Mouse (Mus musculus) liver, embryonic 12.5 days (tissue): ENCODE data around the gene Tfip11. TPM values are rescaled to one million over a fixed set of nuclear protein-coding genes. Genes with fewer than 3 reads are reported as not detected.

Experiments used
- ATAC-seq: fragments of 200-750 bp; cut with Nextera tagmentation; 2 replicates; pipeline ENCODE4 v1.8.0; 2017; ENCODE audit warnings: moderate number of reproducible peaks, mild to moderate bottlenecking, moderate library complexity
- H3K27ac ChIP-seq: fragments of 300-500 bp; sonication (generic); 2 replicates; pipeline ENCODE4 v1.5.1; 2016; ENCODE audit warnings: mild to moderate bottlenecking
- H3K27me3 ChIP-seq: fragments of 300-500 bp; sonication (generic); replicated peaks from 2 replicates; pipeline ENCODE4 v1.6.1; 2016; ENCODE audit warnings: mild to moderate bottlenecking, moderate library complexity
- H3K36me3 ChIP-seq: fragments of 300-500 bp; sonication (generic); 2 replicates; pipeline ENCODE4 v1.6.1; 2016; ENCODE audit warnings: mild to moderate bottlenecking, moderate library complexity
- H3K4me1 ChIP-seq: fragments of 300-500 bp; sonication (generic); 2 replicates; pipeline ENCODE4 v1.6.1; 2016
- H3K4me2 ChIP-seq: fragments of 300-500 bp; sonication (generic); 2 replicates; pipeline ENCODE4 v1.6.1; 2016; ENCODE audit warnings: mild to moderate bottlenecking, moderate library complexity
- H3K4me3 ChIP-seq: fragments of 300-500 bp; sonication (generic); 2 replicates; pipeline ENCODE4 v1.5.1; 2016; ENCODE audit warnings: mild to moderate bottlenecking, moderate library complexity
- H3K9ac ChIP-seq: fragments of 300-500 bp; sonication (generic); 2 replicates; pipeline ENCODE4 v1.6.1; 2016; ENCODE audit warnings: mild to moderate bottlenecking, moderate library complexity
- H3K9me3 ChIP-seq: fragments of 300-500 bp; sonication (generic); replicated peaks from 2 replicates; pipeline ENCODE4 v1.6.1; 2016; ENCODE audit warnings: mild to moderate bottlenecking, moderate library complexity
- WGBS: fragments of 180-500 bp; shearing (Covaris S2); methylation state at CpG from one replicate; pipeline ENCODE4 v1.1.7; 2016; ENCODE audit not compliant: insufficient replicate concordance; 5-methylcytosine and 5-hydroxymethylcytosine counted together
- polyA plus RNA-seq: library from polyadenylated mRNA; unstranded; fragments of >200 nt; fragmentation: Nextera tagmentation; extraction: Ambion mirVana; gene quantifications from 2 replicates; pipeline ENCODE4 v1.2.1, GENCODE M21; 2016

The Tfip11 gene
- polyA plus RNA-seq, 1 experiment from 2014 or later, result 20.7 TPM

DNA sequence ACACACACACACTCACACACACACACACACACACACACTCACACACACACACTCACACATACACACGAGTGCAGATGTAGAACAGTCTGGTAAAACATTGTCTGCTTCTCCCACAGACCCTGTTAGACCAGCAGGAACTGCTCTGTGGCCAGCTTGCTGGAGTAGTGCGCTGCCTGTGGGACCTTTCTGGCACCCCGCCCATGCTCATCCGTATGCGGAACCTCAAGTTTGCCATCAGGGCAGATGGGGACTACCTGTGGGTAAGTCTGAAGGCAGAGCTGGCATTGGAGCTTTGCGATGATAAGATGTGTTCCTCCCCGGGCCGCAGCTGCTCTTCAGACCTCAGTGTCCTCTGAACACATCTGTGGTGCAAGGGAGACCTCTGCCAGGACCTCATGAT is 23.0 kb downstream of the Tfip11 start:
- H3K9me3 ChIP-seq, result no peaks in the 10 kb centered on the region
- H3K27ac ChIP-seq, result no peak overlapping the region
- no peak for ATAC-seq
- peaks cover 73% of the 10 kb centered on the region for H3K36me3 ChIP-seq
- peaks cover 28% of the 10 kb centered on the region for H3K4me1 ChIP-seq
- WGBS, result 84% methylated on average over 8 of the region's 8 CpGs
- no peaks in the 10 kb centered on the region for H3K27me3 ChIP-seq
- H3K4me2 ChIP-seq, result no peak overlapping the region
- no peak overlapping the region for H3K9ac ChIP-seq
- H3K4me3 ChIP-seq, result no peak overlapping the region

GRCm38 (mm10) chr5:112355493-112355892 is 29.3 kb downstream of the Tfip11 start:
- H3K36me3 ChIP-seq, result peaks cover 68% of the 10 kb centered on the region
- H3K4me2 ChIP-seq, result peak overlapping the region; percentile 24; the same call in 1 of the 2 replicates
- WGBS, result 47% methylated on average over 6 of the region's 6 CpGs
- H3K9me3 ChIP-seq, result no peaks in the 10 kb centered on the region
- peaks cover 55% of the 10 kb centered on the region for H3K4me1 ChIP-seq
- H3K27ac ChIP-seq, result 0 out of 2 replicates have a peak overlapping the region, but pooled peaks have one; percentile 42
- ATAC-seq, result no peak
- no peaks in the 10 kb centered on the region for H3K27me3 ChIP-seq
- no peak overlapping the region for H3K9ac ChIP-seq
- H3K4me3 ChIP-seq, result no peak overlapping the region

- peak; percentile 11 for ATAC-seq
Observed at GRCm38 (mm10) chr5:112355910-112356309, 29.8 kb downstream of the Tfip11 start, which contains the start of gene Gm6583. TSS of gene Gm6583 (minus strand) at chr5:112356033.

DNA sequence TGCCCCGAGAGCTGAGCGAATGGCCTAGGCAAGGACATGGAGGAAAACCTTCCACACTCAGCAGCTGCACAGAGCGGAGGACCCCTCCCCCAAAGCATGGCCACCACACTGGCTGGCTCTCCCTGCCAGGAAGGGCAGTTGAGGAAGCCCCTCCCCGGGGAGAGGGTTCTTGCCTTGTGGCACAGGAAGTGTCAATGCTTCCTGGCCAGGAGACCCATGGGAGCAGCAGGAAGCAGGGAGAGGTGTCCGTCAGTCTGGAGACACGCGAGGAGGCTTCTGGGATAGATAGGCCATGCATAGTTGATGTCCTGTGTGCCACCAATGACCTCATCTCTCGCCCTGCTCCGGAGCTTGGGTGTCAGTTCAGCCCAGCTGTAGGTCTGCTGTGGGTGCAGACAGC is 30.2 kb downstream of the Tfip11 start:
- H3K27ac ChIP-seq, result peak overlapping the region; percentile 42; the same call in 1 of the 2 replicates
- 66% methylated on average over 9 of the region's 9 CpGs for WGBS
- H3K4me1 ChIP-seq, result peaks cover 55% of the 10 kb centered on the region
- H3K9ac ChIP-seq, result no peak overlapping the region
- H3K4me3 ChIP-seq, result no peak overlapping the region
- no peaks in the 10 kb centered on the region for H3K27me3 ChIP-seq
- 0 out of 2 replicates have a peak overlapping the region, but pooled peaks have one; percentile 24 for H3K4me2 ChIP-seq
- ATAC-seq, result no peak; the same call in 1 of the 2 replicates
- peaks cover 64% of the 10 kb centered on the region for H3K36me3 ChIP-seq
- no peaks in the 10 kb centered on the region for H3K9me3 ChIP-seq

More at GRCm38 (mm10) chr5:112355910-112356309, 29.8 kb downstream of the Tfip11 start, which contains the start of gene Gm6583:
- peak within 1 kb of the TSS; percentile 24; the same call in 1 of the 2 replicates for H3K4me2 ChIP-seq
- no peak within 1 kb of the TSS for H3K4me3 ChIP-seq
- no peaks in the 10 kb centered on the region for H3K9me3 ChIP-seq
- WGBS, result 40% methylated on average over 13 of the region's 13 CpGs
- H3K27me3 ChIP-seq, result no peaks in the 10 kb centered on the region
- no peak within 1 kb of the TSS; the same call in 1 of the 2 replicates for H3K9ac ChIP-seq
- H3K27ac ChIP-seq, result peak within 1 kb of the TSS; percentile 42; the same call in 1 of the 2 replicates
- H3K36me3 ChIP-seq, result peaks cover 64% of the 10 kb centered on the region
- peaks cover 55% of the 10 kb centered on the region for H3K4me1 ChIP-seq

DNA sequence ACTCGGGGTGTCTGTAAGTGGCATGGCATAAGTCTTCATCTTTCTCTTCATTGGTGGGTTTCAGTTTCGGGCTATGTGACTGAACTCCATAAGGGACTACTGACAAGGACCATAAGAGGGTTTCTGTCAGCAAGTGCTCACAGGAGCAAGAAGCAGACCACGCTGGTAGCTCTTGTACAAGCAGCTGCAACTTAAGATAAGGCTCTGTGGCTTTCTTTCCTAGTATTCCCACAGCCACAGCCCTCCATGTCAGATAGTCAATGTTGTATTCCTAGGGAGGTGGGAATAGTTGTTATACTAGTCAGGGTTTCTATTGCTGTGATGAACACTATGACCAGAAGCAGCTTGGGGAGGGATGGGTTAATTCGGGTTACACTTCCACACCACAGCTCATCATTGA is 33.4 kb downstream of the Tfip11 start:
- peak; percentile 91 for ATAC-seq
- Histone ChIP-seq H3K27ac (peak overlapping the region; percentile 91), H3K9me3 (peaks cover 4% of the 10 kb centered on the region; the same call in 1 of the 2 replicates), H3K4me1 (peaks cover 70% of the 10 kb centered on the region), H3K4me3 (peak overlapping the region; percentile 23), H3K9ac (peak overlapping the region; percentile 51), H3K27me3 (no peaks in the 10 kb centered on the region), H3K36me3 (peaks cover 66% of the 10 kb centered on the region), H3K4me2 (peak overlapping the region; percentile 64)
- 17% methylated on average over 4 of the region's 4 CpGs for WGBS

- ATAC-seq, result peak; percentile 4; the same call in 1 of the 2 replicates
- 0 out of 2 replicates have a peak overlapping the region, but pooled peaks have one; percentile 23 for H3K4me3 ChIP-seq
- H3K4me1 ChIP-seq, result peaks cover 66% of the 10 kb centered on the region
- peaks cover 4% of the 10 kb centered on the region; the same call in 1 of the 2 replicates for H3K9me3 ChIP-seq
- H3K27ac ChIP-seq, result peak overlapping the region; percentile 91
- H3K27me3 ChIP-seq, result no peaks in the 10 kb centered on the region
- 0 out of 2 replicates have a peak overlapping the region, but pooled peaks have one; percentile 51 for H3K9ac ChIP-seq
- peak overlapping the region; percentile 64 for H3K4me2 ChIP-seq
- WGBS, result 77% methylated on average over 3 of the region's 3 CpGs
- H3K36me3 ChIP-seq, result peaks cover 66% of the 10 kb centered on the region
Observed at GRCm38 (mm10) chr5:112360077-112360476, 33.9 kb downstream of the Tfip11 start.

- Histone ChIP-seq H3K27me3 (no peaks in the 10 kb centered on the region), H3K36me3 (peaks cover 63% of the 10 kb centered on the region), H3K27ac (no peak overlapping the region), H3K4me2 (no peak overlapping the region), H3K4me1 (peaks cover 28% of the 10 kb centered on the region), H3K9ac (no peak overlapping the region), H3K4me3 (no peak overlapping the region), H3K9me3 (peaks cover 4% of the 10 kb centered on the region; the same call in 1 of the 2 replicates)
- no peak for ATAC-seq
- WGBS, result 87% methylated on average over 10 of the region's 10 CpGs
Observed at GRCm38 (mm10) chr5:112364184-112364797, 38.1 kb downstream of the Tfip11 start.

GRCm38 (mm10) chr5:112366879-112367278 is 40.7 kb downstream of the Tfip11 start:
- Histone ChIP-seq H3K36me3 (peaks cover 82% of the 10 kb centered on the region), H3K4me1 (peaks cover 15% of the 10 kb centered on the region; the same call in 1 of the 2 replicates), H3K27me3 (no peaks in the 10 kb centered on the region), H3K4me2 (no peak overlapping the region), H3K27ac (no peak overlapping the region), H3K9ac (no peak overlapping the region), H3K9me3 (peaks cover 4% of the 10 kb centered on the region; the same call in 1 of the 2 replicates), H3K4me3 (no peak overlapping the region)
- WGBS, result 85% methylated on average over 6 of the region's 6 CpGs
- ATAC-seq, result no peak

DNA sequence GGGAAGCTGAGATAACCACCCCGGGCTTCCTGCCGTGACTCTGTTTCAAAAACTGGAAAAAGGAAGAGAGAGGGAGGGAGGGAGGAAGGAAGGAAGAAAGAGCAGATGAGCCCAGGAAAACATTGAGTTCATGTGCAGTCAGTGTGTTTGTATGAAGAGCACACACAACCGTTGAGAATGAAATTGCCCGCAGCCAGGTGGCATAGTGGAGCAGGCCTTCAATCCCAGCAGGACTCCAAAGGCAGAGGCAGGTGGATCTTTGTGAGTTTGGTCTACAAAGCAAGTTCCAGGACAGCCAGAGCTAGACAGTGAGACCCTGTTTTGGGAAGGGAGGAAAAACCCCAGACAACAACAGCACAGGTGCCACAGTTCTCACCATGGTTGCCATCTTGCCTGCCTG is 41.2 kb downstream of the Tfip11 start:
- peaks cover 15% of the 10 kb centered on the region; the same call in 1 of the 2 replicates for H3K4me1 ChIP-seq
- ATAC-seq, result no peak

GRCm38 (mm10) chr5:112367929-112368328 is 41.8 kb downstream of the Tfip11 start:
- H3K36me3 ChIP-seq, result peaks cover 83% of the 10 kb centered on the region
- H3K4me2 ChIP-seq, result no peak overlapping the region
- no peaks in the 10 kb centered on the region for H3K9me3 ChIP-seq
- no peak overlapping the region for H3K4me3 ChIP-seq
- peaks cover 13% of the 10 kb centered on the region; the same call in 1 of the 2 replicates for H3K4me1 ChIP-seq
- H3K27ac ChIP-seq, result no peak overlapping the region
- ATAC-seq, result no peak
- WGBS, result 75% methylated on average over 12 of the region's 12 CpGs
- H3K27me3 ChIP-seq, result no peaks in the 10 kb centered on the region
- H3K9ac ChIP-seq, result no peak overlapping the region

More for the DNA sequence above, 41.2 kb downstream of the Tfip11 start:
- H3K9me3 ChIP-seq, result no peaks in the 10 kb centered on the region
- no peak overlapping the region for H3K4me3 ChIP-seq
- WGBS, result 73% methylated on average over 4 of the region's 4 CpGs
- no peaks in the 10 kb centered on the region for H3K27me3 ChIP-seq
- H3K9ac ChIP-seq, result no peak overlapping the region
- H3K4me2 ChIP-seq, result no peak overlapping the region
- H3K36me3 ChIP-seq, result peaks cover 82% of the 10 kb centered on the region
- no peak overlapping the region for H3K27ac ChIP-seq

DNA sequence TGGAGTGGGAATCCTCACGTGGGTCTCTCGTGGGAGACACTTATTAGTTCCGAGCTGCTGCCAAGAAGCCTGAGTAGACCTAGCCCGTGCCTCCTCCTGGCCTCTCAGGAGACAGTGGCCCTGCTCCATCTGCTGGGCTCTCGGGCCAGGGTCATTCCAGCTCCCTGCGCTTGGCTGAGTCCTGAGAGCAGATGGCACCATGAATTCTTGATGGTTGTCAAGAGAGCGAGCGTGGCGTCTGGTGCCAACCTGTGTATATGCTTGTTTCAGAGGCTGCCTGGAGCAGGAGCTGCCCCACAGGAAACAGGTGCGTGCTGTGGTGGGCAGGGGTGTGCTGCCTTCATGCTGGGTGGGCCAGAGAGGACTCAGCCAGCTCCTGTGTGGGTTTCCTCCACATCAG is 42.5 kb downstream of the Tfip11 start:
- no peak overlapping the region for H3K27ac ChIP-seq
- no peak for ATAC-seq
- H3K4me2 ChIP-seq, result no peak overlapping the region
- H3K9ac ChIP-seq, result no peak overlapping the region
- 87% methylated on average over 10 of the region's 10 CpGs for WGBS
- H3K4me1 ChIP-seq, result peaks cover 6% of the 10 kb centered on the region; the same call in 1 of the 2 replicates
- H3K36me3 ChIP-seq, result peaks cover 83% of the 10 kb centered on the region
- no peak overlapping the region for H3K4me3 ChIP-seq
- no peaks in the 10 kb centered on the region for H3K27me3 ChIP-seq
- H3K9me3 ChIP-seq, result no peaks in the 10 kb centered on the region

GRCm38 (mm10) chr5:112369326-112369725 is 43.2 kb downstream of the Tfip11 start:
- no peak overlapping the region for H3K27ac ChIP-seq
- no peaks in the 10 kb centered on the region for H3K9me3 ChIP-seq
- H3K4me2 ChIP-seq, result no peak overlapping the region
- H3K9ac ChIP-seq, result no peak overlapping the region
- 82% methylated on average over 13 of the region's 13 CpGs for WGBS
- peaks cover 83% of the 10 kb centered on the region for H3K36me3 ChIP-seq
- H3K27me3 ChIP-seq, result no peaks in the 10 kb centered on the region
- no peak for ATAC-seq
- no peak overlapping the region for H3K4me3 ChIP-seq
- no peaks in the 10 kb centered on the region for H3K4me1 ChIP-seq
